Mouse (Mus musculus): ENCODE results near the gene Dnajc21. TPM values are rescaled to one million over a fixed set of nuclear protein-coding genes. Genes with fewer than 3 reads are reported as not detected.
A peak's percentile ranks its signal among the peaks of the same experiment; 100 is the strongest.

Dnajc21 gene
- total and polyA plus RNA-seq, 3 experiments, result 21.6 to 63.2 (median 27.6) TPM

DNA sequence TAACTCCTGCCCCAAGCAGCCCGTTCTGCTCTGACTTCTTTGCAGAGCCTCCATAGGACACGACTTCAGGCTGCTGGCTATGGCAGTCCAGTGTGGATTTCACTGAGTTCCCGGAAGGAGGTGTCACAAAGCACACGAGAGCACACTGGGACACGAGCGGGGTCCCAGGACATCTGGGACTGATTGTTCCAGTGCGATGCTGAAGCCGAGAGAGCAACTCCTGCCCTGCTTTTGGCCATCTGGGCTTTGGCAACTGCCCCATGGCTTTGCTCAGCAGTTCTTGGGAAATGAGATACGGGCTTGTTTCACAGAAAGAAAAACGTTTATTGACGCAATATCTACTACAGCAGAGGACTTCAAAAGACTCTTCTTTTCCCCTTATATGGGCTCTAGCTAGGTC, 35.8 kb upstream of the Dnajc21 start:
- H3K79me2 ChIP-seq (replicated peaks; ENCODE audit: control insufficient read depth, extremely low read depth, insufficient read depth, poor library complexity, severe bottlenecking), result no peaks in the 10 kb centered on the region
- H3K9me3 ChIP-seq (replicated peaks; ENCODE audit: low read length), result no peaks in the 10 kb centered on the region
- dilution Hi-C loops (cut with MboI; ENCODE audit: extremely low pct_ligation_motif_present, extremely low pct_unique_long_range_greater_than_20kb, low sequenced_read_pairs) (no loop called here), in situ Hi-C loops (cut with MboI; ENCODE audit: low pct_ligation_motif_present, low pct_unique_long_range_greater_than_20kb, low sequenced_read_pairs) (no loop called here)
- DNase-seq (ENCODE audit: extremely low read depth), result no peak
- H3K27me3 ChIP-seq (replicated peaks), result no peaks in the 10 kb centered on the region
- no peaks in the 10 kb centered on the region for H3K36me3 ChIP-seq (replicated peaks in 1 of 2; ENCODE audit: control insufficient read depth in 1 of 2, insufficient read depth in 1 of 2, low read length in 1 of 2)
- H3K9ac ChIP-seq (ENCODE audit: insufficient read depth, low read depth), result no peak overlapping the region
- no peaks in the 10 kb centered on the region for H3K4me1 ChIP-seq (ENCODE audit: control insufficient read depth in 1 of 2, insufficient read depth in 2 of 2)
- H3K27ac ChIP-seq (ENCODE audit: insufficient read depth, low read depth), result no peak overlapping the region
- H3K4me2 ChIP-seq (ENCODE audit: insufficient read depth, low read depth, poor library complexity, severe bottlenecking), result no peak overlapping the region
- H3K4me3 ChIP-seq (replicated peaks in 1 of 3; ENCODE audit: low read depth in 2 of 3, low read length in 2 of 3, poor library complexity in 1 of 3), result no peak overlapping the region
- TF ChIP-seq NRF1 (IDR thresholded peaks at IDR 0.05; ENCODE audit: low read depth, low read length), result no peak
- TF ChIP-seq GABPA (IDR thresholded peaks at IDR 0.05; ENCODE audit: insufficient replicate concordance, low read depth, low read length), result no peak
- TF ChIP-seq CHD1 (IDR thresholded peaks at IDR 0.05; ENCODE audit: low read depth, low read length), result no peak
- no peak for TF ChIP-seq MAFK (IDR thresholded peaks at IDR 0.05; ENCODE audit: insufficient replicate concordance, low read length)
- TF ChIP-seq ZMIZ1 (IDR thresholded peaks at IDR 0.05; ENCODE audit: low read depth, low read length), result no peak
- TF ChIP-seq MEF2A (IDR thresholded peaks at IDR 0.05; ENCODE audit: borderline replicate concordance, low read depth, low read length), result no peak
- TF ChIP-seq MXI1 (IDR thresholded peaks at IDR 0.05; ENCODE audit: low read depth, low read length), result no peak
- TF ChIP-seq IRF4 (IDR thresholded peaks at IDR 0.05; ENCODE audit: low read depth, low read length), result no peak
- TF ChIP-seq E2F4 (IDR thresholded peaks at IDR 0.05; ENCODE audit: insufficient replicate concordance, low read depth, low read length), result no peak
- TF ChIP-seq JUND (conservative IDR thresholded peaks at IDR 0.05; ENCODE audit: low read depth, low read length), result no peak
- TF ChIP-seq MAX (IDR thresholded peaks at IDR 0.05; ENCODE audit: low read length), result no peak
- no peak for TF ChIP-seq BHLHE40 (IDR thresholded peaks at IDR 0.05; ENCODE audit: low read depth, low read length)

DNA sequence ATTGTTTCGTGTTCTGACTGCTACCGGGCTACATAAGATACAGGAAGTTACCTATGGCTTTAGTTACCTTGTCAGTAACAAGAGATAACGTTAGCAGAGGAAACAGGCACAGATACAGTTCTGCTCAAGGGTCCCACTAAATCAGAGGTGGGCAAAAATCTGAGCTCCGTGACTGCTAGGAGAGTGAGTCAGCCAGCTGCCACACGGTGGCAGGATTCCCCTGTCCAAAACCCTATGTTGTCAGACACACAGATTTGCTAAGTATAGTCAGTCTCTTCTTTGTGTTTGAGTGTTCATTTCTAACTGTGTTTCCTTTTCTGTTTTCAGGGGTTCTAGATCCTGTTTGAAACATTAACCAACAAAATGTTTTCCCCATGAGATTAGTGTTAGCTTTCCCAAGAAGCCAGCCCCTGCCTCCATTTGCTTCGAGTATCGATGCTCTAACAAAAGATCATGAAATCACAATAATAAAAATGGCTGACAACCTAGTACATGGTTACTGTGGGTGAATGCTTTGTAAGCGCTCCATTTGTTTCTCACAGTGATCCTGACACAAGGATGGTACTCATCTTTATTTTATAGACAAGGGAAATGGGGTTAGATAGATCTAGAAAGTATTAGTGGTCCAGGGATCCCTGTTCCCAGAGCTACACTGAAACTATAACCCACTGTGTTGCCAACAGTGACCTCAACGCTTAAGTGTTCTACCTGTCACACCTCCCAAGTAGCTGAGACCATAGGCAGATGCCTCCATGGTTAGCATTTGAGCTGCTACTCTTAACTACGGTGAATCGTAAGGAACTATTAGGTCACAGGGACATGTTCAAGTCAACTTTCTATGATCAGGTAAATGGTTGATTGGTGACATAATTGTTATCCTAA, 30.8 kb upstream of the Dnajc21 start:
- TF ChIP-seq CTCF (conservative IDR thresholded peaks at IDR 0.05 in 1 of 2, IDR thresholded peaks at IDR 0.05 in 1 of 2; ENCODE audit: low read depth in 2 of 2, low read length in 2 of 2) (peak; percentile 62 to 88; a peak in 3 of 4 replicates), SMC3 (IDR thresholded peaks at IDR 0.05; ENCODE audit: low read depth, low read length) (peak; percentile 86), RAD21 (IDR thresholded peaks at IDR 0.05; ENCODE audit: low read depth, low read length) (peak; percentile 89), ZC3H11A (IDR thresholded peaks at IDR 0.05; ENCODE audit: low read depth, low read length) (peak; percentile 38), MAZ (IDR thresholded peaks at IDR 0.05; ENCODE audit: low read depth, low read length) (no peak), GABPA (IDR thresholded peaks at IDR 0.05; ENCODE audit: insufficient replicate concordance, low read depth, low read length) (no peak)
- H3K36me3 ChIP-seq (replicated peaks in 1 of 2; ENCODE audit: control insufficient read depth in 1 of 2, insufficient read depth in 1 of 2, low read length in 1 of 2), result peaks cover 4 to 20% of the 10 kb centered on the region in 2 experiments
- DNase-seq (ENCODE audit: extremely low read depth), result peak; percentile 50
- no peaks in the 10 kb centered on the region for H3K9me3 ChIP-seq (replicated peaks; ENCODE audit: low read length)
- in situ Hi-C loops (cut with MboI; ENCODE audit: low pct_ligation_motif_present, low pct_unique_long_range_greater_than_20kb, low sequenced_read_pairs), result loop anchor here (5.0 kb wide), 1 partner anchor 401 kb away; no protein-coding TSS in a partner anchor
- no peak overlapping the region for H3K27ac ChIP-seq (ENCODE audit: insufficient read depth, low read depth)
- H3K9ac ChIP-seq (ENCODE audit: insufficient read depth, low read depth), result no peak overlapping the region
- H3K79me2 ChIP-seq (replicated peaks; ENCODE audit: control insufficient read depth, extremely low read depth, insufficient read depth, poor library complexity, severe bottlenecking), result no peaks in the 10 kb centered on the region
- dilution Hi-C loops (cut with MboI; ENCODE audit: extremely low pct_ligation_motif_present, extremely low pct_unique_long_range_greater_than_20kb, low sequenced_read_pairs), result no loop called here
- H3K27me3 ChIP-seq (replicated peaks), result no peaks in the 10 kb centered on the region
- no peak overlapping the region for H3K4me3 ChIP-seq (replicated peaks in 1 of 3; ENCODE audit: low read depth in 2 of 3, low read length in 2 of 3, poor library complexity in 1 of 3)
- no peaks in the 10 kb centered on the region for H3K4me1 ChIP-seq (ENCODE audit: control insufficient read depth in 1 of 2, insufficient read depth in 2 of 2)
- no peak overlapping the region for H3K4me2 ChIP-seq (ENCODE audit: insufficient read depth, low read depth, poor library complexity, severe bottlenecking)
